Mouse (Mus musculus): ENCODE results near the gene Ndufaf1.

The Ndufaf1 gene

DNA sequence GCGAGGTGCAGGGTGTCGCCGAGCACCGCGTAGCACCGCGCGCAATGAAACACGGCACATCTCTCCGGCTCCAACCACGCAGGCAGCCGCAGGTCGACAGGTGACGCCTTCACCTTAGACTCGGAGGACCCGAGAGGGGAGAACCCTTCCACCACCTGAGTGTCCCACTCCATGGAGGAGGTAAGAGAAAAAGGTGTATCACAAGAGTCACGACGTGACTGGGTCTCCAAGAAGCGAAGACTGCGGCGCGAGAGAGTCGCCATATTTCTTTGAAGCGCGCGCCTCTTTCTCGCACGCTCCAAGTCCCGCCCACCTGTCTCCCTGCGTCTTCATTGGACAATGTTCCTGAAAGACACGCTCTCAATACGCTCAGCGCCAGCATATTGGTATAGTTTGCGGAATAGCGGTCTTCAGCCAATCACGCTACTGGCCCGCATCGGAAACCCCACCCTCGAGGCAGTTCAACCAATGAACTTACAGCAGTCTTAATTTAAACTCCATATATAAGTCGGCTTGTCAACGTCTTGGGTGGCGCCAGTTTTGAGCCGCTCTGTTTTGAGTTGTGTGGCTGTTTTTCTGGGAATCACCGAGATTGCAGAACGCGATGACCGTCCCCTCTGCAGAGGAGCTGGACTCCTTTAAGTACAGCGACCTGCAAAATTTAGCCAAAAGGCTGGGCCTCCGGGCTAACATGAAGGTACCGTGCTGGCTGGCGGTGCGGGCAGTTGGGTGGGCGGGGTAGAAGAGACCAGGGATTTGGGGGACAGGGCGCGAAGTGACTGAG is 44.2 kb downstream of the Ndufaf1 start, which contains the start of the genes Nusap1 and Oip5:
Gene Nusap1, plus strand, starts transcription at position 100 of the 784 bp plus-strand sequence.
Gene Oip5, minus strand, starts transcription at position 271 of the 784 bp plus-strand sequence.
- peak; percentile 71 to 88 for DNase-seq (ENCODE audit: low spot score in 2 of 2)

- no peak for DNase-seq (ENCODE audit: low spot score in 2 of 2)
These were observed 44.8 kb downstream of the Ndufaf1 start for GRCm38 (mm10) chr2:119617841-119618198.

GRCm38 (mm10) chr2:119607023-119607422 is 55.6 kb downstream of the Ndufaf1 start:
- DNase-seq (ENCODE audit: low spot score in 2 of 2) = no peak
